Mouse (Mus musculus): ENCODE measurements around the gene Akap5. TPM values are rescaled to one million over a fixed set of nuclear protein-coding genes. Genes with fewer than 3 reads are reported as not detected.

Akap5 gene
- polyA plus RNA-seq, 1 experiment from 2014 or later = 12.1 TPM

GRCm38 (mm10) chr12:76306852-76307561, 17.7 kb upstream of the Akap5 start:
- no peak overlapping the region for H3K27ac ChIP-seq
- H3K36me3 ChIP-seq (replicated peaks; ENCODE audit: control insufficient read depth, insufficient read depth) = peaks cover 24% of the 10 kb centered on the region
- H3K9ac ChIP-seq = no peak overlapping the region
- H3K4me2 ChIP-seq (replicated peaks) = no peak overlapping the region
- H3K4me1 ChIP-seq (replicated peaks; ENCODE audit: control insufficient read depth, insufficient read depth, low read length) = peaks cover 18% of the 10 kb centered on the region; the same call in 1 of the 2 replicates
- ATAC-seq (ENCODE audit: low FRiP score) = no peak
- no peaks in the 10 kb centered on the region for H3K27me3 ChIP-seq (ENCODE audit: control insufficient read depth, insufficient read depth, low read length)
- no peak for DNase-seq (ENCODE audit: low spot score)
- WGBS = 72% methylated on average over 9 of the region's 9 CpGs
- no peak overlapping the region for H3K4me3 ChIP-seq (replicated peaks; ENCODE audit: low read length)
- H3K9me3 ChIP-seq (ENCODE audit: control insufficient read depth, low read length) = no peaks in the 10 kb centered on the region

DNA sequence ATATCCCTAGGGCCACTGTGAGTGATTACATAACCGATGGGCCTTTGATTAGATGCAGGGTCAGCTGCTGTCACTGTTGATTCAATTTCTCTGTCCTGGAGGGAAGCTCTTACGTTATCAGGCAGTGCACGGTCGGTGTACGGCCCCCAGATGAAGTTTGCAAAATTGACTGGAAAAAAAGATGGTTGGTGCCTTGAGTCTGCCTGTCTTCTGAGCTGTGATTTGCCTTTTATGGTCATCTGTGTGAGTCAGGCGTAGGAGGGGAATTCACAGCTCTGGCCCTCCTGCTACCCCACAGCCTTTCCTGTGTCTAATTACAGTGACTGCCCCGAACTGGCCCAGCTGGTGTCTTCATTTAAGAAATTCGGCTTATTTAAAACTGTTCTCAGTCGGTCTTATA, 16.7 kb upstream of the Akap5 start:
- H3K4me3 ChIP-seq (replicated peaks; ENCODE audit: low read length) = no peak overlapping the region
- 0 out of 2 replicates have a peak overlapping the region, but pooled peaks have one; percentile 5 for H3K27ac ChIP-seq
- ATAC-seq (ENCODE audit: low FRiP score) (no peak), DNase-seq (ENCODE audit: low spot score) (no peak)
- no peaks in the 10 kb centered on the region for H3K9me3 ChIP-seq (ENCODE audit: control insufficient read depth, low read length)
- 40% methylated on average over 9 of the region's 9 CpGs for WGBS
- peaks cover 18% of the 10 kb centered on the region; the same call in 1 of the 2 replicates for H3K4me1 ChIP-seq (replicated peaks; ENCODE audit: control insufficient read depth, insufficient read depth, low read length)
- no peak overlapping the region for H3K9ac ChIP-seq
- no peak overlapping the region for H3K4me2 ChIP-seq (replicated peaks)
- H3K36me3 ChIP-seq (replicated peaks; ENCODE audit: control insufficient read depth, insufficient read depth) = peaks cover 27% of the 10 kb centered on the region
- H3K27me3 ChIP-seq (ENCODE audit: control insufficient read depth, insufficient read depth, low read length) = no peaks in the 10 kb centered on the region

DNA sequence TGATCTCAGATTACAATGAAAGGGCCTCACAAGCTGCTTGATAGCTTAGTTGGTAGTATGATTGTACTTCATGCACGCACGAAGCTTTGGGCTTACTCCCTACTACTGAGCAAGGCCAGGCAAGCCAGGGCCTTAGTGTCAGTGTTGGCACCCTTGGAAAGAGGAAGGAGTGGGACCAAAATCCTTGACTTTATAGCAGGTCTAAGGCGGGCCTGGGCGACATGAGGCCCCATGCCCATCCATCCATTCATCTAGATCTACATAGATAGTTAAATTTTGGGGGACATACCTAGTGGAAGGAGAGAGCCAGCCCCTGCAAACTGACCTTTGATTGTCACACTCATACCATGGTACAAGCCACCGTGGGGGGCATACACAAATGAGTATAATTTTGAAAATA, 16.3 kb upstream of the Akap5 start:
- no peak overlapping the region for H3K4me2 ChIP-seq (replicated peaks)
- WGBS = 92% methylated on average over 5 of the region's 5 CpGs
- DNase-seq (ENCODE audit: low spot score) (no peak), ATAC-seq (ENCODE audit: low FRiP score) (no peak)
- H3K4me3 ChIP-seq (replicated peaks; ENCODE audit: low read length) = no peak overlapping the region
- H3K4me1 ChIP-seq (replicated peaks; ENCODE audit: control insufficient read depth, insufficient read depth, low read length) = peaks cover 18% of the 10 kb centered on the region; the same call in 1 of the 2 replicates
- peaks cover 23% of the 10 kb centered on the region for H3K36me3 ChIP-seq (replicated peaks; ENCODE audit: control insufficient read depth, insufficient read depth)
- no peak overlapping the region for H3K9ac ChIP-seq
- no peaks in the 10 kb centered on the region for H3K9me3 ChIP-seq (ENCODE audit: control insufficient read depth, low read length)
- H3K27ac ChIP-seq = 0 out of 2 replicates have a peak overlapping the region, but pooled peaks have one; percentile 5
- H3K27me3 ChIP-seq (ENCODE audit: control insufficient read depth, insufficient read depth, low read length) = no peaks in the 10 kb centered on the region

- Histone ChIP-seq H3K9me3 (ENCODE audit: control insufficient read depth, low read length) (no peaks in the 10 kb centered on the region), H3K4me1 (replicated peaks; ENCODE audit: control insufficient read depth, insufficient read depth, low read length) (peaks cover 15% of the 10 kb centered on the region; the same call in 1 of the 2 replicates), H3K4me2 (replicated peaks) (no peak overlapping the region), H3K36me3 (replicated peaks; ENCODE audit: control insufficient read depth, insufficient read depth) (peaks cover 29% of the 10 kb centered on the region), H3K9ac (no peak overlapping the region), H3K27ac (no peak overlapping the region), H3K27me3 (ENCODE audit: control insufficient read depth, insufficient read depth, low read length) (no peaks in the 10 kb centered on the region), H3K4me3 (replicated peaks; ENCODE audit: low read length) (no peak overlapping the region)
- WGBS = 92% methylated on average over 6 of the region's 6 CpGs
- DNase-seq (ENCODE audit: low spot score) (no peak), ATAC-seq (ENCODE audit: low FRiP score) (no peak)
Measured at GRCm38 (mm10) chr12:76310007-76310406, 14.7 kb upstream of the Akap5 start.

GRCm38 (mm10) chr12:76310633-76311032, 14.1 kb upstream of the Akap5 start:
- no peak overlapping the region for H3K27ac ChIP-seq
- no peaks in the 10 kb centered on the region for H3K27me3 ChIP-seq (ENCODE audit: control insufficient read depth, insufficient read depth, low read length)
- H3K4me2 ChIP-seq (replicated peaks) = no peak overlapping the region
- no peak for ATAC-seq (ENCODE audit: low FRiP score)
- DNase-seq (ENCODE audit: low spot score) = no peak
- no peak overlapping the region for H3K9ac ChIP-seq
- peaks cover 33% of the 10 kb centered on the region for H3K36me3 ChIP-seq (replicated peaks; ENCODE audit: control insufficient read depth, insufficient read depth)
- H3K4me3 ChIP-seq (replicated peaks; ENCODE audit: low read length) = no peak overlapping the region
- peaks cover 15% of the 10 kb centered on the region; the same call in 1 of the 2 replicates for H3K4me1 ChIP-seq (replicated peaks; ENCODE audit: control insufficient read depth, insufficient read depth, low read length)
- no peaks in the 10 kb centered on the region for H3K9me3 ChIP-seq (ENCODE audit: control insufficient read depth, low read length)
- WGBS = 84% methylated on average over 6 of the region's 6 CpGs

- Histone ChIP-seq H3K27ac (no peak overlapping the region), H3K4me3 (replicated peaks; ENCODE audit: low read length) (no peak overlapping the region), H3K36me3 (replicated peaks; ENCODE audit: control insufficient read depth, insufficient read depth) (peaks cover 32% of the 10 kb centered on the region), H3K4me2 (replicated peaks) (no peak overlapping the region), H3K27me3 (ENCODE audit: control insufficient read depth, insufficient read depth, low read length) (no peaks in the 10 kb centered on the region), H3K9me3 (ENCODE audit: control insufficient read depth, low read length) (no peaks in the 10 kb centered on the region), H3K9ac (no peak overlapping the region), H3K4me1 (replicated peaks; ENCODE audit: control insufficient read depth, insufficient read depth, low read length) (peaks cover 15% of the 10 kb centered on the region; the same call in 1 of the 2 replicates)
- ATAC-seq (ENCODE audit: low FRiP score) (no peak), DNase-seq (ENCODE audit: low spot score) (no peak)
- 97% methylated on average over 9 of the region's 9 CpGs for WGBS
Measured at GRCm38 (mm10) chr12:76311227-76311626, 13.5 kb upstream of the Akap5 start.

DNA sequence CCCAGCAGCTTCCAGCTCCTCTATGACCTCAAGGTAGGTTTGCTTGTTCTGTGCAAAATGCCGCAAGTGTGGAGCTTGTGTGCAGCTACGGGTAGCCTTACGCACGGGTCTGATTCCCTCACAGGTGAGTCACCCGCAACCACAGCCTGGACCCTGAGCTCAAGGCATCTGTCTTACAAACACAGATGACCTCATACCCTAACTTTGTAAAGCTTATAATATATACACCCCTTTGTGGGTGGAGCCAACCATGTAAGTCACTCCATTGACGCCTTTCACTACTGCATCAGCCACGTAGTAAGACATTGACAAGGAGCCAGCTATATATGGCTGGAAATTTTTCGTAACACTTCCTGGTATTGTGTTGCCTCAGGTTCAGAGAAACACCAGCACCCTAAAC, 12.7 kb upstream of the Akap5 start:
- Histone ChIP-seq H3K4me2 (replicated peaks) (no peak overlapping the region), H3K4me3 (replicated peaks; ENCODE audit: low read length) (no peak overlapping the region), H3K9ac (no peak overlapping the region), H3K9me3 (ENCODE audit: control insufficient read depth, low read length) (no peaks in the 10 kb centered on the region), H3K4me1 (replicated peaks; ENCODE audit: control insufficient read depth, insufficient read depth, low read length) (0 out of 2 replicates have a peak, but pooled peaks cover 12% of the 10 kb centered on the region), H3K27ac (no peak overlapping the region), H3K27me3 (ENCODE audit: control insufficient read depth, insufficient read depth, low read length) (no peaks in the 10 kb centered on the region), H3K36me3 (replicated peaks; ENCODE audit: control insufficient read depth, insufficient read depth) (peaks cover 32% of the 10 kb centered on the region)
- ATAC-seq (ENCODE audit: low FRiP score) = no peak
- 96% methylated on average over 8 of the region's 8 CpGs for WGBS
- no peak for DNase-seq (ENCODE audit: low spot score)

DNA sequence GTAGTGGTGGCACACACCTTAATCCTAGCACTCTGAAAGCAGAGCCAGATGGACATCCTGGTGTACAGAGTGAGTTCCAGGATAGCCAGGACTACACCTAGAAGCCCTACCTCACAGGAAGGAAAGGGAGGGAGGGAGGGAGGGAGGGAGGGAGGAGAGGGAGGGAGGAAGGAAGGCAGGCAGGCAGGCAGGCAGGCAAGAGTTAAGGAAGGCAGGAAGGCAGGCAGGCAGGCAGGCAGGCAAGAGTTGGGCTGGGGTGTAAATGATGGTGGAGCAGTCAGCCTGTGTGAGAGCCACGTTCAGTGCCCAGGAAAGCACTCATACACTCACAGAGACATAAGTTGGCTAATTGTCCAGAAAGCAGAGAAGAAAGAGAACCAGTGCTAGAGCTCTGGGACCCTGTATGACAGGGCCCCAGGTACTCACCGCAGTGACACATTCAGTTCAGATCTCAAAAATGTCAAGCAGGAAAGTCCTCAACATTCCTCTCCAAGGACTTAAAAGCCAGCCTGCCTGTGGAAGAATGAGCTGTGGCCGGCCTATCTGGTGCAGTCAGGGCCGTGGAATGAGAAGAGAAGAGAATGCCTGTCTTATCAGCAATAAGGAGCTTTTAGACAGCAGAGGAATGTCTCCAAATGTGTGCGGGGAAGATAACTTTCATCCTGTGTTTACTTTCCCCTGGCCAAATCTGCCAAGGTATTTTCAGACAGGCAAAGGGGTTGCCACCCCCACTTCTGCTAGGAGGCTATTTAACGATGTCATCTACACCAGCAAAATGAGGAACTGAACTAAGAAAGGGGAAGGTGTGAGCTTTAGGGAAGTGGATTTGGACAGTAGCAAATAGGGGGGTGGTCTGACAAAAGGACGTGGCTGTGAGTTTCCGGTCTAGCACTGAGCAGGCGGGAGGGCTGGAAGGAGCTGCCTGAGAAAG, 6.1 kb upstream of the Akap5 start:
- 82% methylated on average over 9 of the region's 9 CpGs for WGBS
- ATAC-seq (ENCODE audit: low FRiP score) = no peak

More for the DNA sequence above, 6.1 kb upstream of the Akap5 start:
- Histone ChIP-seq H3K4me2 (replicated peaks) (no peak overlapping the region), H3K4me3 (replicated peaks; ENCODE audit: low read length) (no peak overlapping the region), H3K4me1 (replicated peaks; ENCODE audit: control insufficient read depth, insufficient read depth, low read length) (no peaks in the 10 kb centered on the region), H3K27me3 (ENCODE audit: control insufficient read depth, insufficient read depth, low read length) (no peaks in the 10 kb centered on the region), H3K36me3 (replicated peaks; ENCODE audit: control insufficient read depth, insufficient read depth) (peaks cover 40% of the 10 kb centered on the region), H3K9ac (no peak overlapping the region), H3K27ac (no peak overlapping the region), H3K9me3 (ENCODE audit: control insufficient read depth, low read length) (no peaks in the 10 kb centered on the region)
- no peak for DNase-seq (ENCODE audit: low spot score)

Data from hindbrain, embryonic 14.5 days (tissue).